10 mouse cellular contexts compared by ENCODE assay signal in genomic region chr2:143846799-143847198, GRCm38 (mm10). TPM values are rescaled to one million over a fixed set of nuclear protein-coding genes. Genes with fewer than 3 reads are reported as not detected.
DNase-seq lines count a peak whose midpoint lies in the region; ATAC-seq lines count a peak whose summit lies in the region.
"Had no signal": no experiment of that assay in that cellular context is flagged by ENCODE, and none has a peak within 500 bp of the region (broad histone marks: within the 10 kb centered on the region; RNA-seq: fewer than 3 reads in every experiment).

No protein-coding gene starts in this region.

- intact Hi-C loops in left cerebral cortex, postnatal 14 days (cut with DNase I): no loop called here

- H3K4me1 ChIP-seq in liver, embryonic 13.5 days (replicated peaks): peaks cover 12% of the 10 kb centered on the region
- 0 out of 2 replicates have a peak, but pooled peaks cover 5% of the 10 kb centered on the region for H3K4me1 ChIP-seq in liver, embryonic 11.5 days (replicated peaks; ENCODE audit: control insufficient read depth, insufficient read depth, low read length)
- peaks cover 6% of the 10 kb centered on the region; the same call in 1 of the 2 replicates for H3K4me1 ChIP-seq in heart, embryonic 11.5 days (ENCODE audit: control insufficient read depth, insufficient read depth, low read length)
- peaks cover 7% of the 10 kb centered on the region; the same call in 1 of the 2 replicates for H3K4me1 ChIP-seq in stomach, embryonic 16.5 days (ENCODE audit: control insufficient read depth, insufficient read depth, low read length)

- H3K36me3 ChIP-seq in liver, embryonic 13.5 days: no peaks in the 10 kb centered on the region
- H3K36me3 ChIP-seq in liver, embryonic 11.5 days (ENCODE audit: control insufficient read depth, insufficient read depth, low read length): no peaks in the 10 kb centered on the region
- H3K36me3 ChIP-seq in heart, embryonic 11.5 days (ENCODE audit: control insufficient read depth, insufficient read depth, low read length): no peaks in the 10 kb centered on the region
- H3K36me3 ChIP-seq in stomach, embryonic 16.5 days (ENCODE audit: control insufficient read depth, insufficient read depth, low read length): no peaks in the 10 kb centered on the region

- H3K4me2 ChIP-seq in liver, embryonic 13.5 days: no peak overlapping the region
- no peak overlapping the region for H3K4me2 ChIP-seq in liver, embryonic 11.5 days
- H3K4me2 ChIP-seq in heart, embryonic 11.5 days: no peak overlapping the region
- no peak overlapping the region for H3K4me2 ChIP-seq in stomach, embryonic 16.5 days (ENCODE audit: low read depth, low read length)

- DNase-seq in liver, embryonic 13.5 days: no peak
- no peak for DNase-seq in liver, embryonic 11.5 days (ENCODE audit: low spot score)
- peak; percentile 26 to 64 for DNase-seq in kidney, postnatal 4 days
- no peak for DNase-seq in right cerebral cortex, adult 2 months (ENCODE audit: low spot score in 2 of 2)
- no peak for DNase-seq in thymus, postnatal 14 days
- DNase-seq in left cerebral cortex, postnatal 14 days (ENCODE audit: low spot score in 2 of 2): no peak
- DNase-seq: layer of hippocampus, postnatal 36 days had no signal

- no peak overlapping the region for H3K27ac ChIP-seq in liver, embryonic 13.5 days
- no peak overlapping the region for H3K27ac ChIP-seq in liver, embryonic 11.5 days (ENCODE audit: low read depth, low read length)
- no peak overlapping the region; the same call in 1 of the 2 replicates for H3K27ac ChIP-seq in heart, embryonic 11.5 days (ENCODE audit: low read depth, low read length)
- H3K27ac ChIP-seq in stomach, embryonic 16.5 days (ENCODE audit: low read length): peak overlapping the region; percentile 54; the same call in 1 of the 2 replicates

- no peaks in the 10 kb centered on the region for H3K27me3 ChIP-seq in liver, embryonic 13.5 days
- H3K27me3 ChIP-seq in liver, embryonic 11.5 days (replicated peaks; ENCODE audit: control insufficient read depth, insufficient read depth, low read length): no peaks in the 10 kb centered on the region
- no peaks in the 10 kb centered on the region for H3K27me3 ChIP-seq in heart, embryonic 11.5 days (ENCODE audit: control insufficient read depth, insufficient read depth, low read length)
- H3K27me3 ChIP-seq in stomach, embryonic 16.5 days (ENCODE audit: control insufficient read depth, insufficient read depth, low read length): no peaks in the 10 kb centered on the region

- H3K9me3 ChIP-seq in liver, embryonic 13.5 days (replicated peaks): no peaks in the 10 kb centered on the region
- no peaks in the 10 kb centered on the region for H3K9me3 ChIP-seq in liver, embryonic 11.5 days (ENCODE audit: control insufficient read depth, low read length)
- H3K9me3 ChIP-seq in heart, embryonic 11.5 days (replicated peaks; ENCODE audit: control insufficient read depth, low read length): no peaks in the 10 kb centered on the region
- no peaks in the 10 kb centered on the region for H3K9me3 ChIP-seq in stomach, embryonic 16.5 days (replicated peaks; ENCODE audit: control insufficient read depth, low read length)

- no peak overlapping the region for H3K9ac ChIP-seq in liver, embryonic 13.5 days
- H3K9ac ChIP-seq in liver, embryonic 11.5 days (ENCODE audit: low read depth, low read length): no peak overlapping the region
- H3K9ac ChIP-seq in heart, embryonic 11.5 days (ENCODE audit: low read depth, low read length): no peak overlapping the region
- H3K9ac ChIP-seq in stomach, embryonic 16.5 days (ENCODE audit: low read length): no peak overlapping the region

- 0 out of 2 replicates have a peak, but pooled peaks have one; percentile 19 for ATAC-seq in liver, embryonic 13.5 days (ENCODE audit: low read depth)
- ATAC-seq in liver, embryonic 11.5 days (replicated peaks; ENCODE audit: low FRiP score): no peak
- ATAC-seq in heart, embryonic 11.5 days (replicated peaks; ENCODE audit: insufficient number of reproducible peaks, low FRiP score, low TSS enrichment): 0 out of 2 replicates have a peak, but pooled peaks have one; percentile 31
- ATAC-seq in stomach, embryonic 16.5 days (ENCODE audit: insufficient read depth, low FRiP score): peak; percentile 78

- no peak overlapping the region for H3K4me3 ChIP-seq in liver, embryonic 13.5 days (replicated peaks)
- H3K4me3 ChIP-seq in liver, embryonic 11.5 days (ENCODE audit: low read depth, low read length): no peak overlapping the region
- H3K4me3 ChIP-seq in heart, embryonic 11.5 days (ENCODE audit: low read depth, low read length): no peak overlapping the region
- no peak overlapping the region for H3K4me3 ChIP-seq in stomach, embryonic 16.5 days (replicated peaks; ENCODE audit: low read length)

- 48% methylated on average over 4 of the region's 4 CpGs for WGBS in liver, embryonic 13.5 days (ENCODE audit: insufficient replicate concordance)
- 57% methylated on average over 4 of the region's 4 CpGs for WGBS in liver, embryonic 11.5 days
- 59% methylated on average over 4 of the region's 4 CpGs for WGBS in heart, embryonic 11.5 days (ENCODE audit: insufficient replicate concordance)
- WGBS in stomach, embryonic 16.5 days: 62% methylated on average over 4 of the region's 4 CpGs

RNA-seq across cellular contexts. Expression of gene Bfsp1, which starts 16.2 kb away (rescaled TPM):
- polyA plus RNA-seq in liver, embryonic 13.5 days (2015; fragmentation: Nextera tagmentation; extraction: Ambion mirVana): 0.16 and 0.20 TPM in 2 replicates
- 0.45 and 0.96 TPM in 2 replicates for polyA plus RNA-seq in liver, embryonic 11.5 days (2014; fragmentation: Nextera tagmentation; extraction: Ambion mirVana)
- polyA plus RNA-seq in heart, embryonic 11.5 days (2014; fragmentation: Nextera tagmentation; extraction: Ambion mirVana): 1.5 and 1.9 TPM in 2 replicates
- 1.1 and 1.7 TPM in 2 replicates for polyA plus RNA-seq in stomach, embryonic 16.5 days (2015; fragmentation: Nextera tagmentation; extraction: Ambion mirVana)
- 1 to 10 TPM; 1.4 to 1.8 TPM for total RNA-seq in left cerebral cortex, postnatal 14 days (2021)
- total RNA-seq: common myeloid progenitor, adult 5-6 weeks had no signal

Comparison
In these comparisons a context has a peak if more than half of its experiments do, and no peak if none do; other contexts are left out.
1. DNase-seq: peak in kidney, postnatal 4 days (2 of 2); none in liver, embryonic 13.5 days (single experiment), liver, embryonic 11.5 days (single experiment), right cerebral cortex, adult 2 months (0 of 2), thymus, postnatal 14 days (single experiment) and left cerebral cortex, postnatal 14 days (0 of 2).